Mouse (Mus musculus) embryonic facial prominence, embryonic 14.5 days (tissue): Measurements from ENCODE around the gene F2. TPM values are rescaled to one million over a fixed set of nuclear protein-coding genes. Genes with fewer than 3 reads are reported as not detected.
A peak's percentile ranks its signal among the peaks of the same experiment; 100 is the strongest.
"Not testable (repeated sequence)": the region's sequence is repeated elsewhere in the genome, so short reads cannot be mapped to it uniquely, and the experiment has no call there.

ENCODE experiments used
- ATAC-seq: fragments of 200-750 bp; cut with Nextera tagmentation; 2 replicates; pipeline ENCODE4 v1.8.0; 2017; ENCODE audit warnings: low read depth, moderate number of reproducible peaks, moderate TSS enrichment
- DNase-seq: peaks from one replicate; pipeline ENCODE4 v3.0.0-alpha.2; 2015; ENCODE audit warnings: low spot score
- H3K27ac ChIP-seq: fragments of 300-500 bp; sonication (generic); replicated peaks from 2 replicates; pipeline ENCODE4 v1.5.1; 2014; ENCODE audit warnings: low read depth, mild to moderate bottlenecking, low read length, moderate library complexity
- H3K27me3 ChIP-seq: fragments of 300-500 bp; sonication (generic); replicated peaks from 2 replicates; pipeline ENCODE4 v1.6.1; 2014; ENCODE audit warnings: low read length; ENCODE audit not compliant: control insufficient read depth, insufficient read depth
- H3K36me3 ChIP-seq: fragments of 300-500 bp; sonication (generic); 2 replicates; pipeline ENCODE4 v1.6.1; 2014; ENCODE audit warnings: low read length, mixed read lengths; ENCODE audit not compliant: control insufficient read depth, insufficient read depth
- H3K4me1 ChIP-seq: fragments of 300-500 bp; sonication (generic); 2 replicates; pipeline ENCODE4 v1.6.1; 2014; ENCODE audit warnings: antibody characterized with exemption, low read length; ENCODE audit not compliant: control insufficient read depth, insufficient read depth
- H3K4me2 ChIP-seq: fragments of 300-500 bp; sonication (generic); 2 replicates; pipeline ENCODE4 v1.6.1; 2014; ENCODE audit warnings: low read depth, mild to moderate bottlenecking, low read length, moderate library complexity, mixed read lengths
- H3K4me3 ChIP-seq: fragments of 300-500 bp; sonication (generic); 2 replicates; pipeline ENCODE4 v1.5.1; 2014; ENCODE audit warnings: low read depth, mild to moderate bottlenecking, low read length
- H3K9ac ChIP-seq: fragments of 300-500 bp; sonication (generic); 2 replicates; pipeline ENCODE4 v1.6.1; 2014; ENCODE audit warnings: low read depth, mild to moderate bottlenecking, low read length, moderate library complexity, mixed read lengths
- H3K9me3 ChIP-seq: fragments of 300-500 bp; sonication (generic); 2 replicates; pipeline ENCODE4 v1.6.1; 2016; ENCODE audit warnings: low read length; ENCODE audit not compliant: control insufficient read depth
- WGBS: fragments of 180-500 bp; shearing (Covaris S2); extraction: QIAGEN DNeasy Blood & Tissue Kit; methylation state at CpG from one replicate; pipeline ENCODE4 v1.1.7; 2014; 5-methylcytosine and 5-hydroxymethylcytosine counted together
- polyA plus RNA-seq: library from polyadenylated mRNA; unstranded; fragments of >200 nt; fragmentation: Nextera tagmentation; extraction: Ambion mirVana; gene quantifications from 2 replicates; pipeline ENCODE4 v1.2.1, GENCODE M21; 2014

Gene F2
- polyA plus RNA-seq, 1 experiment from 2014 or later: 2.1 TPM

DNA sequence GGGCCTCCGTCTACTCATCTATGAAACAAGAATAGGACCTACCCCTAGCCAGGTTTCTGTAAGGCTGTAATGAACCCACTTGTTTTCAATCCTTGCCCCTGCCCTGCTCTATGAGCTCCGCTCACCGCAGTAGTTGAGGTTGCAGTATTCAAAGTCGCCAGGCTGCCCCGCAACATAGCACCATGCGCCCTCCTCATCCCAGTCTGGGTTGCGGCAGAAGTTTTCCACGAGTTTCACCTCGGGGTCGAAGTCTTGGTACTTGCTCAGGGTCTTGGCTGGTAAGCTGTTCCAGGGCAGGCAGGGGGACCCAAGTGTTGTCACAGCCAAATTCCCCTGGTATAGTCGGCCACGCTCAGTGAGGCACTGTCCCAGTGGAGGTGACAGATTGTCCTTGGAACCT is 5.8 kb downstream of the F2 start:
- no peak overlapping the region for H3K9ac ChIP-seq

DNA sequence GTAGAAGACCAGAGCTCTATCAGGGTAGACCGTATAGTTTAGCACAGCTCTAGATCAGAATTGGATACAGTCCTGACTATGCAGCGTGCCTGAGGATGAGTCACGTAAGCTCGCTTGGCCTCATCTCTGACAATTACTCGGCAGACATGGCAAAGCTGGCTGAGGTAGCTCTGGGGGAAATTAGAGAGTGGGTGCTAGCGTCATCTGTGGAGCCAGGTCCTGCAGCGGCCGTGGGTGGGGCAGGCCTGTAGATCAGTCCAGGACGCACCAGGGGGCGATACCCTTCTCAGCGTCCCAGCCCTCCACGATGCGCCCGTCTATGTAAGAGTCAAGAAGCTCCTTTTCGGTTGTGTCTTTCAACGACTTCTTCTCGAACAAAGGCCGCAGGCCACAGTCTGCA is 6.5 kb downstream of the F2 start:
- 80% methylated on average over 18 of the region's 18 CpGs for WGBS
- DNase-seq (no peak), ATAC-seq (no peak)

More for the DNA sequence above, 5.8 kb downstream of the F2 start:
- Histone ChIP-seq H3K4me1 (no peaks in the 10 kb centered on the region), H3K27me3 (no peaks in the 10 kb centered on the region), H3K4me3 (no peak overlapping the region), H3K9me3 (no peaks in the 10 kb centered on the region), H3K4me2 (no peak overlapping the region), H3K27ac (no peak overlapping the region), H3K36me3 (no peaks in the 10 kb centered on the region)
- 89% methylated on average over 12 of the region's 12 CpGs for WGBS
- no peak for DNase-seq
- no peak for ATAC-seq

DNA sequence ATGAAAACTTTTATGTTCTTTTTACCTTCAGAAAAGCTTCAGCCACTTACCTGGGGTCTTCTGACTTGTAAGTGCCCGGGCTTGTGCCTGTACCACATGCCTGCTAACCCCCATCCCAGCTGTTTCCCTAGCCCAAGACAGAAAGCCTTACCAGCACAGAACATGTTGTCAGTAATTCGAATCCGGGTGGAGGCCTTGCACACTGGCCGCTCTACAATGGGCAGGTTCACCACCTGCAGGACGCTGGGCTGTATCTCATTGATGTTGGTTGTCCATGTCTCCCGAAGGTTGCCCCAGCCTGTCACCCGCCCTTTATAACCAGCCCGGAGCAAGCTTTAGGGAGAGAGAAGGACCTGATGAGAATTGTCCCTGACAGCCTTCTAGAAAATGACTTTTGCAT is 8.0 kb downstream of the F2 start:
- H3K27ac ChIP-seq: no peak overlapping the region
- H3K4me1 ChIP-seq: no peaks in the 10 kb centered on the region
- 83% methylated on average over 8 of the region's 8 CpGs for WGBS
- no peak overlapping the region for H3K4me2 ChIP-seq
- no peak for ATAC-seq
- H3K9ac ChIP-seq: no peak overlapping the region
- H3K27me3 ChIP-seq: no peaks in the 10 kb centered on the region
- H3K4me3 ChIP-seq: no peak overlapping the region
- DNase-seq: no peak
- H3K9me3 ChIP-seq: no peaks in the 10 kb centered on the region
- H3K36me3 ChIP-seq: peaks cover 5% of the 10 kb centered on the region; the same call in 1 of the 2 replicates

More for the DNA sequence above, 6.5 kb downstream of the F2 start:
- Histone ChIP-seq H3K9me3 (no peaks in the 10 kb centered on the region), H3K36me3 (no peaks in the 10 kb centered on the region), H3K27ac (no peak overlapping the region), H3K9ac (no peak overlapping the region), H3K27me3 (no peaks in the 10 kb centered on the region), H3K4me3 (no peak overlapping the region), H3K4me1 (no peaks in the 10 kb centered on the region), H3K4me2 (no peak overlapping the region)

DNA sequence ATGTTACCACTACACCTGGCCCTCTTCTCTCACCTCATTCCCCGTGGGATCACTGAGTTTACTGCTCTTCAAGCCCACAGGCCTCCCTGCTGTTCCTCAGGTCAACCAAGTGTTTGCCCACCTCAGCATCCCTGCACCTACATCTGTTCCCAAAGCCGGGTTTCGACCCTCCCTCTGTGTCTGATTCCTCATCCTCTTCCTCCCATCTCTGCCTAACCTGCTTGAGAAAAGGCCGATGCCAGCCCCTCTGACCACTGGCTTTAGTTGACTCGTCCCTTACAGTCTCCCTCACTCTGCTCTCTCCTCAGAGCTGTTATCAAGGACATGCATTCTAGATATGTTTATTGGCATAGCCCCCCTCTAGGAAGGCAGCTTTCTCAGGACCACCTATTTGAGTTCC is 8.7 kb downstream of the F2 start:
- Histone ChIP-seq H3K27me3 (no peaks in the 10 kb centered on the region), H3K36me3 (peaks cover 12% of the 10 kb centered on the region), H3K27ac (no peak overlapping the region), H3K9me3 (no peaks in the 10 kb centered on the region), H3K9ac (no peak overlapping the region), H3K4me3 (no peak overlapping the region), H3K4me2 (no peak overlapping the region), H3K4me1 (no peaks in the 10 kb centered on the region)
- DNase-seq: no peak
- WGBS: 66% methylated on average over 5 of the region's 5 CpGs
- no peak for ATAC-seq

DNA sequence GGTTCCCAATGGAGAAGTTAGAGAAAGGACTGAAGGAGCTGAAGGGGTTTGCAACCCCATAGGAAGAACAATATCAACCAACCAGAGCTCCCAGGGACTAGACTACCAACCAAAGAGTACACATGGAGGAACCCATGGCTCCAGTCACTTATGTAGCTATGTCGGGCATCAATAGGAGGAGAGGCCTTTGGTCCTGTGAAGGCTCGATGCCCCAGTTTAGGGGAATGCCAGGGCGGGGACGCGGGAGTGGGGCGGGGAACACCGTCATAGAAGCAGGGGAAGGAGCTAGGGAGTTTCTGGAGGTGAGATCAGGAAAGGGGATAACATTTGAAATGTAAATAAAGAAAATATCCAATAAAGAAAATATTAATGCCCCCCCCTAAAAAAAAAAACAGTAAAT is 12.8 kb downstream of the F2 start:
- not testable (repeated sequence) for H3K27ac ChIP-seq, H3K4me1 ChIP-seq, ATAC-seq, H3K27me3 ChIP-seq, H3K9ac ChIP-seq, H3K9me3 ChIP-seq, H3K4me3 ChIP-seq, DNase-seq, H3K4me2 ChIP-seq
- peaks cover 52% of the 10 kb centered on the region for H3K36me3 ChIP-seq
- WGBS: 90% methylated on average over 7 of the region's 7 CpGs

DNA sequence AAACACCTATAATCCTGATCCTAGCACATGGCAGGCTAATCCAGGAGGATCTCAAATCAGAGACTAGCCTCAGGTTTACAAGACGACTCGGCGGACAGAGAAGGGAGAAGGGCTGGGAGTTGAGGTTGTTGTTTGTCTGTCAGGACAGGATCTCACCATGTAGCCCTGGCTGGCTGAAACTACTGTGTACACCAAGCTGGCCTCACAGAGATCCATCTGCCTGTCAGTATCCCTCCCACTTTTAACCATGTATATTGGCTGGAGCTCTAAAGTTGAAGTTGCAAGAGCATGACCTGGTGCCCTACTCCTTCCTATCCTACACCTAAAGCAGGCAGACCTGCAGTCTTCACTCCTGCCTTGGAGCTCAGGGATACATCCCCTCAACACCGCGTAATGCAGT is 13.9 kb downstream of the F2 start:
- Histone ChIP-seq H3K4me3 (no peak overlapping the region), H3K27ac (no peak overlapping the region), H3K4me1 (no peaks in the 10 kb centered on the region), H3K9me3 (no peaks in the 10 kb centered on the region), H3K27me3 (no peaks in the 10 kb centered on the region), H3K36me3 (peaks cover 62% of the 10 kb centered on the region), H3K4me2 (no peak overlapping the region), H3K9ac (no peak overlapping the region)
- DNase-seq (no peak), ATAC-seq (no peak)
- WGBS: 90% methylated on average over 5 of the region's 5 CpGs

DNA sequence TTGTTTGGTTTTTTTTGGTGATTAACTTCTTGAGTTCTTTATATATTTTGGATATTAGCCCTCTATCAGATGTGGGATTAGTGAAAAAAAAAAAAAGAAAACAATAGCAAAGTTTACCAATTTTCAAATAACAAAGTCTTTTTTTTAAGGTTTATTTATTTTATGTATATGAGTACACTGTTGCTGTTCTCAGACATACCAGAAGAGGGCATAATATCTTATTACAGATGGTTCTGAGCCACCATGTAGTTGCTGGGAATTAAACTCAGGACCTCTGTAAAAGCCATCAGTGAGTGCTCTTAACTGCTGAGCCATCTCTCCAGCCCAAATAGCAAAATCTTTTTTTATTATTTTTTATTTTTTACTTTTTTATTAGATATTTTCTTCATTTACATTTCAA is 26.8 kb downstream of the F2 start:
- not testable (repeated sequence) for H3K4me2 ChIP-seq, H3K4me3 ChIP-seq, DNase-seq, ATAC-seq, H3K4me1 ChIP-seq, H3K27ac ChIP-seq, H3K9ac ChIP-seq, H3K9me3 ChIP-seq, H3K27me3 ChIP-seq
- peaks cover 66% of the 10 kb centered on the region for H3K36me3 ChIP-seq

DNA sequence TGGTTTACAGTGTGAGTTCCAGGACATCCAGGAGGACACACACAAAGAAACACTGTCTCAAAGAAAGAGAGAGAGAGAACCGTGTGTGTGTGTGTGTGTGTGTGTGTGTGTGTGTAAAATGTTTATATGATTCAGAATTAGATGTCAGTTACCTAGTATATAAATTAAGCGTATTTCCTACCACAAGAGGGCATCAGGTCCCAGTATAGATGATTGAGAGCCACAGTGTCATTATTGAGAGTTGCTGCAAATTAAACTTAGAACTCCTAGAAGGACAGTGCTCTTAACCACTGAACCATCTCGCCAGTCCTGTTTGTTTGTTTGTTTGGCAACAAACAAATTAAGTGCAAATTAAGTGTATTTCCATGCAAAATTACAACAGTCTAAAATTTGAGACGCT is 33.8 kb downstream of the F2 start:
- 86% methylated on average over 4 of the region's 4 CpGs for WGBS
- ATAC-seq (no peak), DNase-seq (peak; percentile 10)
- no peak overlapping the region for H3K27ac ChIP-seq
- no peak overlapping the region for H3K4me3 ChIP-seq
- H3K4me2 ChIP-seq: no peak overlapping the region
- peaks cover 89% of the 10 kb centered on the region for H3K36me3 ChIP-seq
- no peaks in the 10 kb centered on the region for H3K4me1 ChIP-seq
- H3K9ac ChIP-seq: no peak overlapping the region
- H3K27me3 ChIP-seq: no peaks in the 10 kb centered on the region
- no peaks in the 10 kb centered on the region for H3K9me3 ChIP-seq

DNA sequence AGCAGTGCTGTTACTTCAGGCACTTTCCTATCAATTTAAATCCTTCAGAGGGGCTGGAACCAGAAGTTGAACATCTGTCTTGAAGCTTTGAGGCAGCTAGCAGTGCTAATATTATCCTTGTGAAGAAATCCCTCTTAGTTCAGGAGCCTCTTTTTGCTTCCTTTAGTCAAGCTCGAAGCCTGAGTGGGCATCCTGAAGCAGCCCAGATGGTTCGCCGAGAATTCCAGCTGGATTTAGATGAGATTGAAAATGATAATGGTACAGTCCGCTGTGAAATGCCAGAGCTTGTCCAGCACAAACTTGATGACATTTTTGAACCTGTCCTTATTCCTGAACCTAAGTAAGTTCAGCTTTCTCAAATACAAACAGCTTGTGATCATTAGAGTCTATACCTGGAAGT is 35.7 kb downstream of the F2 start:
- Histone ChIP-seq H3K36me3 (peaks cover 92% of the 10 kb centered on the region), H3K9me3 (no peaks in the 10 kb centered on the region), H3K9ac (no peak overlapping the region), H3K4me1 (no peaks in the 10 kb centered on the region), H3K27ac (no peak overlapping the region), H3K4me3 (no peak overlapping the region), H3K4me2 (no peak overlapping the region), H3K27me3 (no peaks in the 10 kb centered on the region)
- WGBS: 96% methylated on average over 4 of the region's 4 CpGs
- DNase-seq (no peak), ATAC-seq (no peak)
